Mouse (Mus musculus): ENCODE measurements around the gene Elp5. TPM values are rescaled to one million over a fixed set of nuclear protein-coding genes. Genes with fewer than 3 reads are reported as not detected.
A peak's percentile ranks its signal among the peaks of the same experiment; 100 is the strongest.

The Elp5 gene
- total RNA-seq, 4 experiments from 2014 or later, result 78.7 to 101 (median 87.1) TPM

DNA sequence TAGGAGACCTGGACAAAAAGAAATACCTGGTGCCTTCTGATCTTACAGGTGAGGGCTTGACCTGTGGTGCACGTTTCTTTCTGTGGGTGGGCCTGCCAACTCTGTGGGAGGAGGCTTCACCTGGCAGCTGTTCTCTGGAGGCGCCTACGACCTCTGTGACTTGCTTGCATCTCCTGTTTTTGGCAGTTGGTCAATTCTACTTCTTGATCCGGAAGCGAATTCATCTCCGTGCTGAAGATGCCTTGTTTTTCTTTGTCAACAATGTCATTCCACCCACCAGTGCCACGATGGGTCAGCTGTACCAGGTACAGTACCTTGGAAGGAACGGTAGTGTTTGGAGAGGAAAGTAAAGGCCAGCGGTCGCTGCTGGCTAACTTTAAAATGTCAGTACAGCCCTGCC lies 10.1 kb upstream of the Elp5 start:
- no peak for DNase-seq (ENCODE audit: low spot score in 2 of 2)

DNA sequence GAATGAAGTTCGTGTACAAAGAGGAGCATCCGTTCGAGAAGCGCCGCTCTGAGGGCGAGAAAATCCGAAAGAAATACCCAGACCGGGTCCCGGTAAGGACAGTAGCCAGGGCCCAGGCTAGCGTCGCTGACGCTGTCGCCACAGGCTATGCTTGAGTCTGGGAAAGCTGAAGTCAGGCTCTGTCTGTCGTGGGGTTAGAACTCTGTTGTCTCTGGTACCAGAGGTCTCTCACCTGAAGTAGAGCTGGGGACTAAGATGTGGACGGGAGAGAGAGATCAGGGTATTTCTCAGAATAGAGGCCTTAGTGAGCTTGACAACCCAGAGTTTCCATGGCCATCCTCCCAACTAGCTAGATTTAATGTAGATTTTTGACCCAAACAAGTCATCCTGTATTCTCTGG lies 9.4 kb upstream of the Elp5 start:
- no peak for DNase-seq (ENCODE audit: low spot score in 2 of 2)

DNA sequence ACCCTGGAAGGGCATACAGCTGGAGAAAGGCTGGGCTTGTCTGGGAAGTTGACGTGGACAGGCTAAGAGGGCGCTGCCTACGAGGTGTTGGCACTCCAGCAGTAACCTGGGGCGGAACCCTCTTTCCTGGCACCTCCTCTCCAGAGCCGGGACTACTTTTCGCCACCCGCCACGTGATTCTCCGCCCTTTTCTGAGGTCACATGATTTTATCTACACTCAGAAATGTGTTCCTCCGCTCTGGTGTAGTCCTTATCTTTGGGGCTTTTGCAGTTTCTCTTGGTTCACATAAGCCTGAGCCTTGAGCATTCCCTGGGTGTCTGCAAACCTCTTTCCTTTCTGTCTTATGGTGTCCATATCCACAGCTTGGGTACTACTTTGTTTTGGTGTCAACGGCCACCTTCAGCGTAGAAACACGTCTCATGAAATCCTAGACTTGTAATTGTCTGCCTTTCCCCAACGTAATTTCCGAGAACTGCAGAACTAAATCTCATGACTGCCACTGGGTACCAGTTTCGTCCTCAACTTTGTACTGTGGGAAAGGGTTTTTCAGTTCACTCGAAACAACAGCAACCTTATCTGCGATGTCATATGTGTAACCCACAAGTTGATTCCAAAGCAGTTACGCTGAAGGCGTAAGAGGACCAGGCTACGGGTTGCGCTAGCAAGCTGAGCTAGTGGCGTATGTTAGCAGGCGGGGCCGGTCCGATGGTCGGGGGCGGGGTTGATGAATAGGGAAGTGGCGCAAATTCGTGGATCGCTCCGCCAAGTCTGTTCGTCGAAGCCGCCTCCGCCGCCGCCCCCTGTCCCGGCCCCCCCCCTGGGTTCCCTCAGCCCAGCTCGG lies 8.8 kb upstream of the Elp5 start, which contains the start of gene Gabarap:
TSS of gene Gabarap (plus strand) at position 294 of the 842 bp plus-strand sequence.
- peak; percentile 94 to 95 for DNase-seq (ENCODE audit: low spot score in 2 of 2)

DNA sequence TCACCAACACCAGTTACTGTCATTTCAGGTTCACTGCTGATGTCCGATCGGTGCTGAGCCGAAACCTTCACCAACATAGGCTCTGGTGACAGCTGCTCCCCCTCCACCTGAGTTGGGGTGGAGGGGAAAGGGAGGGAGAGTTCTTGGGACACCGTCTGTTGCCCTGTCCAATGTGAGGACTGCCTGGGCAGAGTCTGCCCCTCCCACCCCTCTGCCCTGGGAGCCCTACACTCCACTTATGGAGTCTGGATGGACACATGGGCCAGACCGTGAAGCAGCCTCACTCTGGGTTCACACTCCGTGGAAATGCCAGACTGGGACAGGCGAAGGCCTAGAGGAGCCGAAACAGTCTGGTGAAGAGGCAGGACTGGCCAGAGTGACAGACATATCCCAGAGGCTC lies 7.6 kb upstream of the Elp5 start:
- no peak for DNase-seq (ENCODE audit: low spot score in 2 of 2)

DNA sequence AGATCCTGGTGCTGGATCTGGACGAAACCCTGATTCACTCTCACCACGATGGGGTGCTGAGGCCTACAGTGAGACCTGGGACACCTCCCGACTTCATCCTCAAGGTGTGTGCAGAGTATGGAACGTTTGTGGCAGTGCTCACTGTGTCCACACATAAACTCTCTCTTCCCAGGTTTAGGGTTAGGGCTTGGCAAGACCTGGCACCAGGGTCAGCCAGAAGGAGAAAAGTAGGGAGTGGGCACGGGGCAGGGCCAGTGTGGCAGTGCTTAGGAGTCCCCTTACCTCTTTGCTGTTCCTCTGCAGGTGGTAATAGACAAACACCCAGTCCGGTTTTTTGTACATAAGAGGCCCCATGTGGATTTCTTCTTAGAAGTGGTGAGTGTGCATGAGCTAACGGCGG lies 2.1 kb upstream of the Elp5 start:
- no peak for DNase-seq (ENCODE audit: low spot score in 2 of 2)

DNA sequence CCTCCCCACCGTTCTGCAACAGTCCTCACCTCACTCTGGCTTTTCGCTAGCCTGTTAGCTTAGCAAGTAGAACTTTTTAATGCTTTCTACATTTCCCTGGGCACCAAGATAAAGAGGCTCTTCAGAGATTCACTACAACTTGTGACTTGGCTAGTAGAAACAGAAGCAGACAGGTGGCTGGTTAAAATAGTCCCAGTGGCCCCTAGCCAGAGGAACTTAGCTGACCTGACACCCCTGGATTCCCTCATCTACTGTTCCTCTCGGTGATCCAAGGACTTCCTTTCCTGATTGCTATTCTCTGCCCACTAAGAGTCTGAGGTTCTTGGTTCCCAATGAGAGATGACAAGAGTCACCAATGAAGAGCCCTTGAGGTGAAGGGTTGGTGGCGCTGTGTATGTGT lies 1.1 kb upstream of the Elp5 start:
- DNase-seq (ENCODE audit: low spot score in 2 of 2), result no peak

DNA sequence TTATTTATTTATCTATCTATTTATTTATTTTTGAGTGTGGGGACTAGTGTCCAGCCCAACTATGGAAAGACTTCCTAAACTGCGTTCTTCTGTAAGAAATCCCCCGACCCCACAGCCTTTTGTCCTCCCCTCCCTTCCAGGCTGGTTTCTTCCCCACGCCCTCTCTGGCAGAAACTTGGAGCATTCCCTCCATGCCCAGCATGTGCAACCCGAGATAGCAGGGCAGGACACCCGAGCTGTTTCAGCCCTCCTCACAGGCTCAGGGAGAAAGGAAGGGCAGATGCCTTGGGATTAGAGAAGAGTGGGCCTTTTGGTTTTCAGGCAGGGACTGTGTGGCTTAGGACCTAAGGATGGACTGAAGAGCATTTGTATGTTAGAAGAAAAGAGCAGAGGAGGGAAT lies 560 bp upstream of the Elp5 start:
- DNase-seq (ENCODE audit: low spot score in 2 of 2), result no peak

DNA sequence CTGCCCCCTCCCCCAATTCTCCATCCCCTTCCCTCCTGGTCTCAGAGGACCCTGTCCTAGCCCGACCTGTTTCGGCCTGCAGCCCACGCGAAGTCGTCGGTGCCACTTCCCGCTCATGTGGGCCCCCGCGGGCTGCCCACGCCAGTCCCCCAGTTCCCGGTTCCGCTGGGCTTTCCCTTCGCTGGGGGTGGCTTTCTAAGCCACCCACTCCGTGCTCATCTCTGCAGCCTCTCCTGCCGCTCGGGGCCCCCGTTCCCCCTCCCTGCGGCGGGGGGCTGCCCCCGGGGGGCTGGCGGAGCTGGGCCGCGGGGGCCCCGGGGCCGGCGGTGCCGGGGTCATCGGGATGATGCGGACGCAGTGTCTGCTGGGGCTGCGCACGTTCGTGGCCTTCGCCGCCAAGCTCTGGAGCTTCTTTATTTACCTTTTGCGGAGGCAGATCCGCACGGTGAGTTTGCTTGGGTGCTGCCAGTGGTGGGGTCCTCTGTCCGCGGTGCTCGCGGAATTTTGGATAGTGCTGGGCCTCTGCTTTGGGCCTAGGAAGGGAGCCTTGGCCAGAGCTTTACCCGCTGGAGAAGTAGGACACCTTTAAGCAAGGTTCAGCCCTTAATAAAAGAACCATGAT lies 1.1 kb downstream of the Elp5 start, which contains the start of gene Ctdnep1:
TSS of gene Ctdnep1 (plus strand) at position 16 of the 622 bp plus-strand sequence.
- DNase-seq (ENCODE audit: low spot score in 2 of 2), result no peak

DNA sequence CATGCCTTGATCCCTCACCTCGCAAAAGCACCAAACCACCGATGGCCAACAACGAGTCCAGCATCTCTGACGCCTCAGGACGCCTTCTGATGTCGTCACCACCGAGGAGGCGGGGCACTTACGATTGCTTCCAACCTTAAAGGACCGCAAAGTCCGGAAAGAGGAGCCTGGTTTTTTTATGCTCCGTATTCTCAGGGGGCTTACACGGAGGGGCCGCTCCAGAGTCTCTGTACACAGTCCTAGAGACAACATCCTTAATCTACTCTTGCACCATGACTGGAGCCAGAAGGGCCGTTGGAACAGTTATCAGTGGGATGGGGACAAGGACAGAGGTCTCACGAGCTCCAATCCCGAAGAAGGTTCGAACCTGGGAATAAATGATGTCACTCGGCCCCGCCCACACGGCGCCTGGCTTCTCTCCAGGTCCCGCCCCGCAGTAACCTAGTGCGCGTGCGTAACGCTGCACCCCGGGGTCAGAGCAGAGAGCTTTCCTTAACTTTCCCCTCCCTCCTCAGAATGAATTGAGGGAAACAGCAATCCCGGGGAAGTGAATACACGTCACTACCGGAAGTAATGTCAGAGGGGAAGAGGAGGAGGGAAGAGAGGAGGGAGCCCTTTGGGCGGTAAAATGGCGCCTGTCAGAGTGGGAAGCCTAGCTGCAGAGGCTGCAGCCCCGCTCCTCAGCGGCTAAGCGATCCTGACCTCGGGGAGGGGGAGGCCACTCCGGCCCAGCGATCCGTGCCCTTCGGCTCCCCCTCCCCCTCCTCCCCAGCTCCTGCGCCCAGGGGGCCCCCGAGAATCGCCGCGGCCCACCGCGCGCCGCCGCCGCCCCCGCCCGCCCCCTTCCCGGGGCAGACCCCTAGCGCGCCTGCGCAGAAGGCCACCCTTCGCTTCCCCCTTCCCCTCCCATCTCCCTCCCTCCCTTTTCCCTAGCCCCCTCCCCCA lies 1.8 kb downstream of the Elp5 start:
- peak; percentile 97 to 100 for DNase-seq (ENCODE audit: low spot score in 2 of 2)

DNA sequence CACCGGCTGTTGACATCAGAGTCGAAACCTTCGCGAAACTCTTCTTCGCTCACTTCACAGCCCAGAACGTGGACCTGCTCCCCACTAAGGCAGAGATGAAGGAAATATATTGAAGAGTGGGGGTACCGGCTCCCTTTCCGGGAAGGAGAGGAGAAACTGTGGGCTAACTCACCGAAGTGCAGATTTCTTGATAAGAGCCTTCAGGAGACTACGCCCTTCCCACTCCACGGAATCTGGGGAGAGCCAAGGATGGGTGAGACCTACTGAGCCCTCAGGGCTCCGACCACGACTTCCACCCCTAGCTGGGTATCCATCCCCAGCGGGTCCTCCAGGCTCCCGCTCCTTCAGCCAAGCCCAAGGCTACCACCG lies 2.5 kb downstream of the Elp5 start:
- no peak for DNase-seq (ENCODE audit: low spot score in 2 of 2)

DNA sequence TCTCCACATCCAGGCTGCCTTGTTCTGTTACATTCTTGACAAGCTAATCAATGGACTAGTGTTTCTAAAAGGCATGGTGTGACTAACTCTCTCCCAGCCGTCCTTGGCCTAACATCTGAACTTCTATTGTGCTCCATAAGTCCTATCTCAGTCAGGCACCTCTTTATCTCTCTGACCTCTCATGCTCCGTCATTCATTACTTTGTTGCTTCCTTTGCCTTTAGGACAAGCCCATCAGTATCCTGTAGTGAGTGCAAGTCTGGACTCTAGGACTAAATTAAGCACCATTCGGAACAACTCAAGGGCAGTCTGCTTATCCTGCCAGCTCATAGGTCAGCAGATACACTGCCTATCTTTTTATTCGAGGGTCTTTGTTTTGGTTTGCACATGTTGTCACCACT lies 6.0 kb downstream of the Elp5 start:
- DNase-seq (ENCODE audit: low spot score in 2 of 2), result no peak

DNA sequence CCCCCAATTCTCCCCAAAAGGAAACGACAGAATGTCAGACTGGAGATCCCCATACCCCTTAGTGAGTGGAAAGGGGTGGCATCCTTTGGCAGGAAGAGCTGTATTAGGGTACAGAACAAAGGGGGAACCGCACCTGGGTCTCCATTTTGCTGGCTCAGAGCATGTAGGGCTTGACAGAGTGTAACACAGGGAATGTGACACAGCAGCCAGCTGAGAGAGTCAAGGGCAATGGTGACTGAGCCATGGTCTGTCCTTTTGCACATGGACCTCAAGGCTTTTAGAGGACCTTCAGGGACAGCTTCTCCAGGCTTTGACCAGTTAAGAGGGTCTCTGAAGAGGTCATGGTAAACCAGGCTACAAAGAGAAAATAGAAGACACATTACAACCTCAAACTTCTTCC lies 7.4 kb downstream of the Elp5 start:
- DNase-seq (ENCODE audit: low spot score in 2 of 2), result no peak

DNA sequence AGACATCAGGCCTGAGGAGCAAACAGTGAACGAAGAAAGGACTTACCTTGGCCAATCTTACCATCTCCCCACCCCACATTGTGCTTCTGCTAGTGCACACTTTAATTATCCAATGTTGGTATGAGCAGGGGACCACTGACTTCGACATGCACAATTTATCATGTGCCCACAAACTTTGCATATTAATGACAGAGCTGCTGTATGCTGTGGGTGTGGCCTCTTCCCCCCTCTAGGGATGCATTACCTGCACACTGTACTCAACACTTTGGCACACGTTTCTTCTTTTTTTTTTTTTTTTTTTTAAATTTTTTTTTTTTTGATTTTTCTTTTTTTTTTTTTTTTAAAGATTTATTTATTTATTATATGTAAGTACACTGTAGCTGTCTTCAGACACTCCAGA lies 11.5 kb downstream of the Elp5 start:
- DNase-seq (ENCODE audit: low spot score in 2 of 2), result no peak

DNA sequence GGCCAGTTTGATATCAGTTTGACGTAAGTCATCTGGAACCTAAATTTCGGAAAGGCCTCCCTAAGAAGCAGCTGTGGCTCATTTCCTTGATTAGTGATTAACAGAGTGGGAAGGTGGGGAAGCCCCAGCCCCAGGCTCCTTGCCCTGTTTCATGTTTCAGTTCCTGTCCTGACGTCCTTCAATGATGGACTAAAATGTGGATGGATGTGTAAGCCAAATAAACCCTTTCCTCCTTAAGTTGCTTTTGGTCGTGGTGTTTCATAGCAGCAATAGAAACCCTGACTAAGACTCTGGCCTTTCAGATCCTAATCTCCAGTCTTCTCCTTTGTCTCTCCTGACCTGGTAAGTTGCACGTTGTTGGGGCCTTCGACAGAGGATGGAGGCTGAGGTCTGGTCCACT lies 12.1 kb downstream of the Elp5 start:
- no peak for DNase-seq (ENCODE audit: low spot score in 2 of 2)

DNA sequence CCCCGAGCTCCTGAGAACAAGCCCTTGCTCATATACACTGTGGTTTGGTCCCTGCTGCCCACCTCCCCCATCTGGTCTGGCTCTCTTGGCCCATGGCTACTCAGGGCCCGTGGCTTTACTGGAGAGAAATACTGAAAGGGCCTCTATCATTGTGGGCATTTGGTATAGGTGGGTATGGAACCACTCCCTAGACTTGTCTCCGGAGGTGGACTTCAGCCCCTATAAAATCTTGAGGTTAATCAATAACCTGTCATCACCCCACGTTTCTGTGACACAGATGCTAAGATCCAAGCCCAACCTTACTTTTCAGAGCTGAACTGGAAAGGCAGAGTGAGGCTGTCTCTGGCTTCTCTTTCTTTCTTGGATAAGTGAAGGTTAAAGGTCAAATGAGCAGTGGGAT lies 13.5 kb downstream of the Elp5 start:
- DNase-seq (ENCODE audit: low spot score in 2 of 2), result no peak

DNA sequence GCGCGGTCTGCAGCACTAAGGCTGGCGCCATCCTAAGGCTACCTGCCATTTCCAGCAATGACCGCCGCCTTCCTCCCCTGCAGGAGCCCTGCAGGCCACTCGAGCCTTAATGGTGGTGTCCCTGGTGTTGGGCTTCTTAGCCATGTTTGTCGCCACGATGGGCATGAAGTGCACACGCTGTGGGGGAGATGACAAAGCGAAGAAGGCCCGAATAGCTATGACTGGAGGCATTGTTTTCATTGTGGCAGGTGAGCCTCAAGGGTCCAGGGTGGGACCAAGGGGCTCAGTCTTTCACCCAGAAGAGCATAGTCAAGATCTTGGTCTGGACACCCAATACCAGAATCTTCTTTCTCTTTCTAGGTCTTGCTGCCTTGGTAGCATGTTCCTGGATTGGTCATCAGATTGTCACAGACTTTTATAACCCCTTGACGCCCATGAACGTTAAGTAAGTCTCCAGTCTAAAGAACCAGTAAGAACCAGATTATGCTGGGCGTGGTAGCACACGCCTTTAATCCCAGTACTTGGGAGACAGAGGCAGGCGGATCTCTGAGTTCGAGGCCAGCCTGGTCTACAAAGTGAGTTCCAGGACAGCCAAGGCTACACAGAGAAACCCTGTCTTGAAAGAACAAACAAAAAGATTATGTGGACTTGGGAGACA lies 15.3 kb downstream of the Elp5 start:
- DNase-seq (ENCODE audit: low spot score in 2 of 2), result no peak

DNA sequence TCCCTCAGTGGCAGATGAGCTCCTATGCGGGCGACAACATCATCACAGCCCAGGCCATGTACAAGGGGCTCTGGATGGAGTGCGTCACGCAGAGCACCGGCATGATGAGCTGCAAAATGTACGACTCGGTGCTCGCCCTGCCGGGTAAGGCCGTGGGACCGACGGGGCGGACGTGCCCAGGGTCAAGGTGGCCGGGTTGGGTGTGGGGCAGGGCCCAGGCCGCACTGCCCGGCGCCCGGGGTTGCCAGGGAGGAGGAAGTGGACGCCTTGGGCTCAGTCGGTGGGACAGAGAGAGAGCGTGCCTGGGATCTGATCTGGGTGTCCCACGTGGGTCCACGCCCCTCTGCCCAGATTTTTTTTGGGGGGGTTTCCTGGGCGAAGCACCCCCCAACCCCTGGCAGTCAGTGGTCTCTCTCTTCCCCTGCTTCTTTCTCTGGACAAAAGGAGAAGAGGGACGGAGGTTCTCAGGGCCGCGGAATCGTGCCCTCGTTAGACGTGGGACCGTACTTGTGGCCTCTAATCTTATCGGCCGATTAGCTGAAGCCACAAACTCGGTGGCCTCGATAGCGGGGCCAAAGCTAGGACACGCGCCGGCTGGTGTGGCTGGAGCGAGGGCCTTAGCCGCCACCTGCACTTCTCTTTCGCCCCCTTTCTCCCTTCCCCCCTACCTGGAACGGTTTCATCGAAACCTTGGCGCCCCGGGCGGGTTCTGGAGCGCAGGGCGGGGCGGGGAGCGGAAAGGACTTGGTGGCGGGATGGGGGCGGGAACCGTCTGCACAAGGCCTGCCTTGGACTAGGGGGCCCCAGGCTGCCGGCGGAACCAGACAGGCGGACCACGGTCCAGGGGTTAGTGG lies 16.1 kb downstream of the Elp5 start:
- DNase-seq (ENCODE audit: low spot score in 2 of 2), result no peak

DNA sequence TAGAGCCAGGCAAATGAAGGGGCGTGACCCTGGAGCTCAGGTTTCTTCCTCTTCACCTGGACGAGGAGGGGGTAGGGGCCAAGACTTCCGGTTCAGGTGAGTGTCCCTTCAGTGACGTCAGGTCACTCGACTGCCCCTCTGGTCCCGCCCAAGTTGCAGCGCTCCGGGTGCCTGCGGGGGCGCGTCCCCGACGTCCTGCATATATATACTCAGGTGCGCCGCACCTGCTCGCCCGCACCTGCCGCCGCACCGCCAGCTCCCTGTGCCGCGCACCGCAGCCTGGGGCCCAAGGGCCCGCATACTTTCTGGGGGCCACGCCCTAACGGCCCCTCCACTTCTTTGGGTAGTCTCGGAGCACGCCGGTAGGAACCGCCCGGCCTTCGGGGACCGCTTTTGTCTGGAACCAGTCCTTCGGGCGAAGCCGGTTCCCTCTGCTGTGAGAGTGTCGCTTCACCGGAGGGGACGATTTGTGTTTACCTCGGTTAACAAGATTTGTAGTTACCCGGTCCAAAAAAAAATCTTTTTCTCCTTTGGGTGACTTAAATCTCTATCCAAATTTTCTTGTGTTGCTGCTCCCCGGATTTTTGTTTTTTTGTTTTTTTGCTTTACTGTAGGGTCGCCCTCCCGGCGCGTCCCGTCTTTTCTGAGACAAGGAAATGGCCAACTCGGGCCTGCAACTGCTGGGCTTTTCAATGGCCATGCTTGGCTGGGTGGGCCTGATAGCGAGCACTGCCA lies 16.9 kb downstream of the Elp5 start:
- DNase-seq (ENCODE audit: low spot score in 2 of 2), result no peak

DNA sequence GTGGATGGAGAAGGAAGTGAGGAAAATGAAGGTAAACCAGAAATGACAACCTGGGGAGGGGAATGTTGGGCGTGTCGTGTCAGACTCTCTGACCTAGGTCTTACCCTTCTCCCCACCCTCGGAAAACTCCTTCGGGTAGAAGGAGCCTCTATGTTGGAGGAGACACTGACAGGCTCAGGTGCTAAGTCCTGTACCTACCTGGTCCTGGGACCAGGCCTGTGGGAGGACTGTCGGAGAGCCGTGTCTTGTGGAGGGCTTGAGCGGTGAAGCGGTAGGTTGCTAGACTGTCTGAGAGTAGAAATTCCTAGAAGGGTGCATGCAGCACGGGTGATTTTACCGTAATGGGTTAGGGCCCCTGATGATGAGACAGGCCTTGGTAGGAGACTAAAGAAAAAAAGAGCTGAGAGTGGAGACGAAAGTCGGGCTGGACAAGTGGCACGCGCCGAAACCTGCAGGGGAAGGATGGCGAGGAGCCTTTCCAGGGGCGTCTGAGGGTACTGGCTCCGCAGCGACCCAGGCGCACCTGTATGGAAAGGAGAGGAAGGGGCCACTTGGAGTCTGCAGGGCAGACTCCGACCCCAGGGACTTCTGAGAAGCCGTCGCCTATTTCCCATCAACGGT lies 17.6 kb downstream of the Elp5 start, which contains the start of gene Cldn7:
TSS of gene Cldn7 (plus strand) at position 130 of the 621 bp plus-strand sequence.
- DNase-seq (ENCODE audit: low spot score in 2 of 2), result no peak

Data from left cerebral cortex, adult 8-10 months (tissue).